Mouse (Mus musculus) frontal cortex, postnatal 36 days (tissue): Measurements from ENCODE around the gene Kdm4b.
A peak's percentile ranks its signal among the peaks of the same experiment; 100 is the strongest.

ENCODE experiments used
- DNase-seq, 2 experiments: peaks; one replicate each; pipeline ENCODE4 v3.0.0; 2022; ENCODE audit warnings: low spot score in 2 of 2

Kdm4b gene

DNA sequence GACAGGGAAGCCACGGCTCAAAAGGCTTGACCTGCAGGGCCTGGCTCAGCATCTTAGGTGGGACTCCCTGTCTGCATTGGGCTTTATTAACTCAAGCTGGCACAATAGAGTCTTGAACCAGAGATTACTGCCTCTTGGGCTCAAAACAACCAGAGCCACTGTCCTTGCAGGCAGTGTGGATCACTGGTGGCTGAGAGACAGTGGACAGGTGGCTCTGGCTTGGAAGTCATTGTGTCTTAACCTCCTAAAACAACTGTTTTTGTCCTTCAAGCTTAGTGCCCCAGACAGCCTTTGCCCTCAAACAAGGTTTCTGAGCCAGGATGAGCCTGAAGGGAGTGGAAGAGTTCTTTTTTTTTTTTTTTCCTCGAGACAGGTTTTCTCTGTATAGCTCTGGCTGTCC lies 19.5 kb downstream of the Kdm4b start:
- no peak for DNase-seq

DNA sequence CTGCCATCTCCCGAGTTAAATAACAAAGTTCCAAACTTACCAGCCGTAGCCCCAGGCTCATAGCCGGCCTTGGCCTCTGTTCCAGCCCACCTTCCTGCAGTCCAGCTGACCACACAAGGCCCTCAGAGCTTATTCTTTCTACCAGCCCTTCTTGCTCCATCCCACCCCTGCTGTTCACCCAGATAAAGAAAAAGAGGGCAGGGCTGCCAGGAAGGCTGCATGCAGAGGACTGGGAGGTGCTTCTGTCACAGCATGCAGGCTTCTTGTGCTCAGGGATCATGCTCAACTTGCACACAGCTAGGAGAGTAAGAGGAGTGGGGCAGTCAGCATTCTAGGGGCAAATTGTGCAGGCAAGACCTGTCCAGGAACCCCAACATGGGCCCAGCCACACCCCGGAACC lies 22.3 kb downstream of the Kdm4b start:
- DNase-seq: no peak

GRCm38 (mm10) chr17:56348586-56348985 lies 22.7 kb downstream of the Kdm4b start:
- no peak for DNase-seq

DNA sequence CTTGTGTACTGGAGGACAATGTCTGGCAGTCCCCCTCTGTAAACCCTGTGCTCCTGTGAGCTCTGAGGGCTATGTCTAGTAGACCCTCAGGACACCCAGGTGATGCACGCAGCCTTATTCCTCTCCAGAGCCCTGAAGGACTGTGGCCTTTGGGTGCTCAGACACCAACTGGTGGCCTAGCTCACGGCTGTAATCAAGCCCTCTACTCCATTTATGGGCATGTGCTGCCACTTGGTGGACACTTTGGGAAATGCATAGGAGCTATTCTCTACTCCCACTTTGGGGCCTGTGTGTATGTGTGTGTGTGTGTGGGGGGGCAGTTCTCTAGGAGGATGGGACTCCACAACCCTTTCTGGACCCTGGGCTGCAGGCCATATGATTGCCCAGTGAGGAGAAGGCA lies 24.8 kb downstream of the Kdm4b start:
- DNase-seq: peak; percentile 76 to 79

- DNase-seq: peak; percentile 74 to 83
Measured at GRCm38 (mm10) chr17:56356921-56357885, 31.3 kb downstream of the Kdm4b start.

- no peak for DNase-seq
Measured at GRCm38 (mm10) chr17:56359183-56359725, 33.4 kb downstream of the Kdm4b start.

GRCm38 (mm10) chr17:56359864-56360263 lies 34.0 kb downstream of the Kdm4b start:
- DNase-seq: no peak

DNA sequence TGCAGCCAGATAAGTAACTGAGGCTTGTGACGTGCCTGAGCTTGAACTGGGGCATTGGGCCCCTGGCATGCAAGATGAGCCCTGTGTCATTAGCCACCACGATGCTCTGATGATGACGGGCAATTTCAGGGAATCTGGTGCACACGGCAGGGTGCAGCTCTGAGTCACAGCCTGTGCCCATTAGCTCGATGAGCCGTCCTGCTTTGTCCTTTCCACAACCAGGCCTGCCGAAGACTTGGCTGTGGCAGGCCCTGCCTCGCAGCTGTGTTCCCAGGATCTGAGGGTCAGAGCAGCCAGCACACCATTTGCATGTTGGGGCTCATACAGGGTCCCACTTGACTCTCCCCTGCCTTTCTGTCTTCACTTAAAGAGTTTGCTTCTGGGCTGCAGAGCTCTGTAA lies 34.6 kb downstream of the Kdm4b start:
- peak in 1 of 2 experiments; percentile 49 for DNase-seq

DNA sequence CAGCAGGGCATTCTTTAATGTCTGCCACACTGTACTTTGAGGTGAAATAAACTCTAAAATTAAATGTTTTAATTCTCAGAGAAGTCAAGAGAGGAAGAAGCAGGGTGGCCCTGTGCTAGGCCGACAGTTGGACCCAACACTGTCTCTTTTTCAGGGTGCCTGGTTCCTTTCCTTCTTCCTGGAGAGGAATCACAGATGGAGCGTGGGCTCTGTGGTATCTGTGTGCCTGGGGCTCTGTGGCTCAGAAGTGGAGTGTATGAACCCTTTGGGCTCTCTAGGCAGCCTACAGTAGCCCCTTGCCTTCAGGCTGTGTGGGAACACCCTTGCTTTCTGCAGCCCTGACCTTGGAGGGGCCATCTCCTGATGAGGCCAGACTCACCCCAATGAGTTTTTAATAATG lies 35.7 kb downstream of the Kdm4b start:
- DNase-seq: peak in 1 of 2 experiments; percentile 47

DNA sequence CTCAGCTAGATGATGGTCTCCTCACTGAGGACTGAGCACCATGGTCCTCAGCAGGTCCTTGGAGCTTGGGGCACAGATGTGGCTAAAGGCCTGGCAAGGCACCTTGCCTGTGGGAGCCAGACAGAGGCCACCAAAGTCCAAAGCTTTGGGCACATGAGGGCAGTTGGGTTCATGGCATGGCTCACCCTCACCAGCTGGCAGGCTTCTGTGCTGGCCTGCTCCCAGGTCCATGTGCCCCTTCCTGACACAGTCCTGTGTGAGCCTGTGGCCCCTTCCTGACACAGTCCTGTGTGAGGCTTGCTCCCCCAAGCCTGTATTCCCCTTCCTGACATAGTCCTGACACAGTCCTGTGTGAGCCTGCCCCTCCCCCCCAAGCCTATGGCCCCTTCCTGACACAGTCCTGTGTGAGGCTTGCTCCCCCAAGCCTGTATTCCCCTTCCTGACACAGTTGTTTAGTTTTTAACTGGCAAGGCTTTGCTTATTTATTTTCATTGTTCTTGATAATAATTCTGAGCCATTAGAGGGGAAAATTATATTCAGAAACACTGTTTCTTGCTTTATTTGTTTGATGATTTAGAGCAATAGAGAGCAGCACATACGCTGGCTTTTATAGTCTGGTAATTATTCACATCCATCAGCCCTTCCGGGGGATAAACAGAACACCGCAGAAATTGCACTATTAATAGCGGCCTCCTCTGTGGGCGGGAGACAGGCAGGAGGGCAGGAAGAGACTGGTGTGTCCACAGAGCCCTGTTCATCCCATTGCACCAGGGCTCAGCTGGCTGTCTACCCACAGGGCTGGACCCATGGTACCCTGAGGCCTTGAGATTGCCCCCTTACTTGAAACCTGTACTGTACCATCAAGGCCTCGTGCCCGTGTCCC lies 40.2 kb downstream of the Kdm4b start:
- DNase-seq: no peak

GRCm38 (mm10) chr17:56368291-56368790 lies 42.5 kb downstream of the Kdm4b start:
- no peak for DNase-seq

DNA sequence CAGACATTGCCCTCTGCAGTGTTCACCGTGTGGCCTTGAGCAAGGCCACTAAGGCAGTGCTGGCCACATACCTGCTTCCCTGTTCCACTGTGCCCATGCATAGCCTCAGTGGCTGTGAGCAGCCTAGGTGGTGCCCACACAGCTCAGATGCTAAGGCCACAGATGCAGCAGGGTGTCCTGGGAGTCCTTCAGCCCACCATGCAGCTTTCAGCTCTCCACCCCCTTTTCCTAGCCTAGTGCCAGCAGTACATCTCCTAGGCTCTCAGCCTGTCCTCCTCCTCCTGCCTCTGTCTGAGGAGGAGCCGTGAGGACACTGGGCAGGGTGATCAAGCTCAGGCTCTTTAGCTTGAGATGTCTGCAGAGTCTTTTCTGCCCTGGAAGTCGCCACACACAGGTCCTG lies 44.2 kb downstream of the Kdm4b start:
- DNase-seq: peak in 1 of 2 experiments; percentile 44

DNA sequence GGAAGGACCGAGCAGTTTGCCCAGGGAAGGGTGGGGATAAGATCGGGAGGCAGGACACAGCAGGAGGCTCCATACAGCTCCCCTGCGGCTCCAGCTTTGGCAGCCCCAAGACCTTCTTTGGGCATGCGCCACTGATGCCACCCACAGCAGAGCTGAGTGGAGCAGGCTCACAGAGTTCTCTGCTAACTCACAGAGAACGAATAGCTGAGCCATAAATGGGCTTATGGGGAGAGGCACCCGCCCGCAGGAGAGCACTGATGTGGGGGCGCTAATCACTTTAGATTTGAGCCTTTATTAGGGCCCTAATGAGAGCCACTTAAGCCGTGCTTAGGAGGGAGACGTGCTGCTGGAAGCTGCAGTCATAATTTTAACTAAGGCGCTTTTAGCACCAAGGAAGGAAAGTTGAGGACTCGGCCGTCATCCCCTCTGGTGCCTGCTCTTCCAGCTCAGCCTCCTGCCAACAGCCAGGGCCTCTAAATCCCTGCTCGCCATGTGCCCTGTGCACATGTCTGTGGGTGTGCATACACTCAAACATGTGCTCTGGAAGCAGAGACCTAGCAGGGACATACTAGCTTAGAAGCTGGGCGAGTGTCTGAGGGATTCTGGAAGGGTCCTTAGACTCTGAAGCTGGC lies 45.3 kb downstream of the Kdm4b start:
- peak; percentile 84 to 87 for DNase-seq

DNA sequence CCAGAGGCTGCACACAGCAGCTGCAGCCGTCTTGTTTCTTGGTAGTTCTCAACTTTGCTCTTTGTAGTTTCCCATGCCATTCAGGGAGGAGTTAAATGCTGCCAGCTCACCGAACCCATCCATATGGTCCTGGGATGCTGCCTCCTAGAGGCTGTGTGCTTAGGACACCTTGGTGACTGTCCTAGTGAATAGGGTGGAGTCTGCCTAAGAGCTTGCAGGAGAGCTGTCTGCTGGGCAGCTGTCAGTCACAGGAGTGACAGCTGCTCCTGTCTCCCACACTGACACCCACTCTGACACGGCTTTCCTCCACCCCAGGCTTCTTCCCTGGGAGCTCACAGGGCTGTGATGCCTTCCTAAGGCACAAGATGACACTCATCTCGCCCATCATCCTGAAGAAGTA lies 46.2 kb downstream of the Kdm4b start:
- no peak for DNase-seq

GRCm38 (mm10) chr17:56373136-56374034 lies 47.5 kb downstream of the Kdm4b start:
- DNase-seq: no peak

DNA sequence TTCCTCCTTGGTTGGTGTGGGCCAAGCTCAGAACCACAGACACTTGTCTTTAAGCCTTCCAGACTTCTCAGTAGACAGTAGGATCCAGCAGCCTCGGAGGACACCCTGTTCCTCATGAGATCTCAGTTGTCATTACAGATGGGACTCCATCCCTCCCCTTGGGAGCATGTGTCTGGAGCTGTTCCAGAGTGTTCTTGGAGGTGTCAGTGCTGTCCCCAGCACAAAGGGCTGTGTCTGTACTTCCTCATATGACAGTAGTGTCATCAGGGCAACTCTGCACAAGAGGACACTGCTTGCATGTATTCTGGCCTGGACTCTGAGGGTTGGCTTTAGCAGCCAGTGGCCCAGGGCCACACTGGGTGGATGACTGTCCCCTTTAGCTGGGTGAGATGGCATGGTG lies 49.0 kb downstream of the Kdm4b start:
- DNase-seq: no peak

GRCm38 (mm10) chr17:56379281-56379834 lies 53.5 kb downstream of the Kdm4b start:
- no peak for DNase-seq

GRCm38 (mm10) chr17:56380286-56380685 lies 54.4 kb downstream of the Kdm4b start:
- DNase-seq: no peak

- no peak for DNase-seq
Measured at GRCm38 (mm10) chr17:56381183-56381582, 55.3 kb downstream of the Kdm4b start.

DNA sequence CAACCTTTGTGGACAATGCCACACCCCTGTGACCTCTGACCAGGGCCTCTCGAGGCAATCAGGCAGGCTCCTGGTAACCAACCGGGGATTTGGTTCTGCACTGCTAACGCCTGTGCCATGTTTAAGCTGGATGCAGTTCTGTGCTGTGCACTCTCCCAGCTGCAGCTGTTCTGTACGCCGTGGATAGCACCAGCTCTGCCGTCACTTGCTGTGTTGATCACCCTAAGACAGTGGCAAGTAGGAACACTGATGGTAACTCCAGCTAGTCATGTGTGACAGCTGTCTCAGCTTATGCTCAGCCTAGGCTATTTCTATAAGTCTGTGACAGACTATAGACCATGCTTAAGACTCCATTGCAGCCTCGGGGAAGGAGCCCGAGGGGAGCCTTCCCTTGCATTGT lies 57.1 kb downstream of the Kdm4b start:
- DNase-seq: no peak
